Comparison of ENCODE assay signal across 10 mouse cellular contexts in genomic region chr11:17663893-17664292, GRCm38 (mm10).
A peak's percentile ranks its signal among the peaks of the same experiment; 100 is the strongest.
DNase-seq lines count a peak whose midpoint lies in the region; ATAC-seq lines count a peak whose summit lies in the region.
"Had no signal": no experiment of that assay in that cellular context is flagged by ENCODE, and none has a peak within 500 bp of the region (broad histone marks: within the 10 kb centered on the region; RNA-seq: fewer than 3 reads in every experiment).

No protein-coding gene starts in this region.

- no peak overlapping the region for H3K27ac ChIP-seq in neural tube, embryonic 15.5 days (replicated peaks)
- H3K27ac ChIP-seq in hindbrain, embryonic 16.5 days (ENCODE audit: low read depth, low read length) = no peak overlapping the region
- H3K27ac ChIP-seq: liver, embryonic 14.5 days had no signal

- no peaks in the 10 kb centered on the region for H3K4me1 ChIP-seq in neural tube, embryonic 15.5 days
- H3K4me1 ChIP-seq in hindbrain, embryonic 16.5 days (ENCODE audit: control insufficient read depth, insufficient read depth, low read depth, low read length) = no peaks in the 10 kb centered on the region

- peak; percentile 68 for DNase-seq in left cerebral cortex, postnatal 4 days
- no peak for DNase-seq in left cerebral cortex, postnatal 25 days (ENCODE audit: low spot score in 2 of 2)
- DNase-seq in cerebellum, adult 18-20 months = peak; percentile 56 to 65
- DNase-seq in gastrocnemius, adult 8-10 months (ENCODE audit: low spot score in 2 of 2) = peak; percentile 39 to 72
- DNase-seq in spleen, postnatal 14 days (ENCODE audit: low spot score in 2 of 2) = no peak
- DNase-seq in layer of hippocampus, adult 11-12 months (ENCODE audit: low spot score) = no peak
- DNase-seq: thymus, postnatal 36 days had no signal

- H3K27me3 ChIP-seq in neural tube, embryonic 15.5 days (replicated peaks) = no peaks in the 10 kb centered on the region
- no peaks in the 10 kb centered on the region for H3K27me3 ChIP-seq in hindbrain, embryonic 16.5 days (replicated peaks; ENCODE audit: control insufficient read depth, insufficient read depth, low read length)

- no peak overlapping the region for H3K4me2 ChIP-seq in neural tube, embryonic 15.5 days
- H3K4me2 ChIP-seq in hindbrain, embryonic 16.5 days (ENCODE audit: low read length) = no peak overlapping the region

- no peaks in the 10 kb centered on the region for H3K36me3 ChIP-seq in neural tube, embryonic 15.5 days
- no peaks in the 10 kb centered on the region for H3K36me3 ChIP-seq in hindbrain, embryonic 16.5 days (ENCODE audit: control insufficient read depth, insufficient read depth, low read length)

- no peaks in the 10 kb centered on the region for H3K9me3 ChIP-seq in neural tube, embryonic 15.5 days (replicated peaks)
- H3K9me3 ChIP-seq in hindbrain, embryonic 16.5 days (ENCODE audit: control insufficient read depth, low read length) = no peaks in the 10 kb centered on the region

- 0 out of 2 replicates have a peak, but pooled peaks have one; percentile 38 for ATAC-seq in neural tube, embryonic 15.5 days (ENCODE audit: low FRiP score)
- no peak for ATAC-seq in hindbrain, embryonic 16.5 days

- WGBS in neural tube, embryonic 15.5 days = 48% methylated on average over 5 of the region's 5 CpGs
- WGBS in hindbrain, embryonic 16.5 days = 49% methylated on average over 5 of the region's 5 CpGs

- intact Hi-C loops in left cerebral cortex, postnatal 4 days (cut with DNase I) = no loop called here
- intact Hi-C loops in left cerebral cortex, postnatal 25 days (cut with DNase I) = no loop called here

- no peak overlapping the region for H3K9ac ChIP-seq in neural tube, embryonic 15.5 days (replicated peaks)
- H3K9ac ChIP-seq in hindbrain, embryonic 16.5 days (ENCODE audit: low read depth, low read length) = no peak overlapping the region
- H3K9ac ChIP-seq: liver, embryonic 14.5 days had no signal

- no peak overlapping the region for H3K4me3 ChIP-seq in neural tube, embryonic 15.5 days (replicated peaks)
- no peak overlapping the region for H3K4me3 ChIP-seq in hindbrain, embryonic 16.5 days (ENCODE audit: low read length)

Comparison
In these comparisons a context has a peak if more than half of its experiments do, and no peak if none do; other contexts are left out.
1. DNase-seq: peak in left cerebral cortex, postnatal 4 days (single experiment), cerebellum, adult 18-20 months (2 of 2) and gastrocnemius, adult 8-10 months (2 of 2); none in left cerebral cortex, postnatal 25 days (0 of 2), spleen, postnatal 14 days (0 of 2) and layer of hippocampus, adult 11-12 months (single experiment).